Mouse (Mus musculus) Patski (cell line): ENCODE data around the gene Tubb5. TPM values are rescaled to one million over a fixed set of nuclear protein-coding genes. Genes with fewer than 3 reads are reported as not detected.

Experiments used
- ATAC-seq: fragments of 100-300 bp; one replicate; pipeline ENCODE4 v1.8.0; 2021
- CTCF ChIA-PET: fragments of 350-600 bp; sonication (Branson Sonifier 250); formaldehyde crosslinking; loops from one replicate; lab custom pipeline; 2022; ENCODE audit warnings: inconsistent platforms; lab: Charles Lee
- POLR2A ChIA-PET: fragments of 350-600 bp; sonication (Branson Sonifier 250); formaldehyde crosslinking; loops from one replicate; lab custom pipeline; 2022; ENCODE audit warnings: antibody characterized with exemption, inconsistent platforms; lab: Charles Lee
- DNase-seq: peaks from one replicate; pipeline ENCODE4 v3.0.0-alpha.2; 2011; ENCODE audit warnings: low read depth, low spot score
- H3K27me3 ChIP-seq: fragments of 371-371 bp; one replicate; pipeline ENCODE4 v1.5.1; 2021
- CTCF ChIP-seq: fragments of 100-300 bp; IDR thresholded peaks from one replicate; pipeline ENCODE4 v1.5.1; 2021
- in situ Hi-C: fragments of 300-500 bp; cut with MboI; formaldehyde crosslinking; loops from 3 replicates; pipeline ENCODE4 v1.11.1; 2018; ENCODE audit warnings: low pct_unique_long_range_greater_than_20kb, mixed read lengths
- polyA plus RNA-seq: library from polyadenylated mRNA; unstranded; gene quantifications from one replicate; pipeline ENCODE4 v1.2.3, GENCODE M21; 2021

Tubb5 gene
- polyA plus RNA-seq, 1 experiment from 2014 or later: 608 TPM

DNA sequence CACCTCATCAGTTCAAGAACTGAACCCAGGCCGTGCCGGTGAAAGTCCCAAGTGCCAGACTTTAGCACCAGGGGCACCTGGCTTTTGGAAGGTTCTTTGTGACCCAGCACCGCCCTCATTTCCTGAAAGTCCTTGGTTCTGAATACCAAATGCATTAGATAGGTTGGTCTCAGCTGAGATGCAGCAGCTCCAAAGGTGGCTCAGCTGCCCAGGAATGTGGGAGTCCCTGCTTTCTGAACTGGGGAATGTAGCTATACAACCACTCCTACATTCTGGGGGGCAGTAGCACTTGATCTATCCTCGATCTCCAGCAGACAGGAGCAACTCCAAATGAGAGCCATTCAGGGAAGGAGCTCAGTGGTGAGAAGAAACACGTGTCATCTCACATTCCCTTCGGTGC lies 25.4 kb downstream of the Tubb5 start:
- CTCF ChIA-PET: interaction anchor here (0.8 to 3.1 kb wide), 9 partner anchors 8 to 87 kb away, joined by 3 to 13 read pairs (median 4); partner anchors contain the start of genes Flot1 and Ier3
- no peak for DNase-seq
- POLR2A ChIA-PET: interaction anchor here (0.9 to 2.9 kb wide), 5 partner anchors 8 to 42 kb away, joined by 3 to 31 read pairs (median 6); partner anchors contain the start of genes Flot1 and Ier3
- in situ Hi-C loops: loop anchor here (5.0 kb wide), 1 partner anchor 35 kb away; no protein-coding TSS in a partner anchor
- no peaks in the 10 kb centered on the region for H3K27me3 ChIP-seq
- peak; percentile 73 for ATAC-seq
- TF ChIP-seq CTCF: no peak

DNA sequence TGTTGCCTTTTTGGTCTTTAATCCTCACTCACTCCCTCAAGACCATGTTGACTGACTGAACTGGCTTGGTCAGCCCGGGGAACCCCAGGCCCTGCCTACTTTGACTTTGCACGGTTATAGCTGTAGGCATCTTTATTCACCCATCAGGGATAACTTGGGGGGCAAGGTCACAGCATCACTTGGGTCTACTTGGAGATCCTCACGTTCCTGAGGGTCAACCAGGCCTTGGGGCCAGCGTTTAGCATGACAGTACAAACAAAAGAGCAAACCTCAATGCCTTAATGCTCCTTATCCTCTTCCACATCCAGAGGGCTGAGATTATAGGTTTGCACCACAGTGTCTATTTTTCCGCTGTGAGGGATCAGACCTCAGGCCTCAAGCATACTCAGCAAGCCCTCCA lies 25.8 kb downstream of the Tubb5 start:
- ATAC-seq (no peak), DNase-seq (no peak)
- POLR2A ChIA-PET: interaction anchor here (1.2 to 2.9 kb wide), 5 partner anchors 8 to 41 kb away, joined by 3 to 31 read pairs (median 6); partner anchors contain the start of genes Flot1 and Ier3
- in situ Hi-C loops: loop anchor here (5.0 kb wide), 1 partner anchor 35 kb away; no protein-coding TSS in a partner anchor
- TF ChIP-seq CTCF: no peak
- CTCF ChIA-PET: interaction anchor here (1.1 to 3.1 kb wide), 7 partner anchors 8 to 86 kb away, joined by 3 to 13 read pairs (median 4); partner anchors contain the start of gene Flot1
- no peaks in the 10 kb centered on the region for H3K27me3 ChIP-seq

- ChIA-PET POLR2A (interaction anchor here (1.0 to 1.2 kb wide), 2 partner anchors 11 to 27 kb away, joined by 3 to 4 read pairs; partner anchors contain the start of gene Ier3), CTCF (interaction anchor here (0.7 to 1.8 kb wide), 5 partner anchors 10 to 85 kb away, joined by 3 to 5 read pairs (median 3); no protein-coding TSS in a partner anchor)
- in situ Hi-C loops: loop anchor here (5.0 kb wide), 1 partner anchor 34 kb away; no protein-coding TSS in a partner anchor
- H3K27me3 ChIP-seq: no peaks in the 10 kb centered on the region
- no peak for TF ChIP-seq CTCF
- ATAC-seq (no peak), DNase-seq (no peak)
Observed at GRCm38 (mm10) chr17:35810900-35811648, 27.0 kb downstream of the Tubb5 start.

DNA sequence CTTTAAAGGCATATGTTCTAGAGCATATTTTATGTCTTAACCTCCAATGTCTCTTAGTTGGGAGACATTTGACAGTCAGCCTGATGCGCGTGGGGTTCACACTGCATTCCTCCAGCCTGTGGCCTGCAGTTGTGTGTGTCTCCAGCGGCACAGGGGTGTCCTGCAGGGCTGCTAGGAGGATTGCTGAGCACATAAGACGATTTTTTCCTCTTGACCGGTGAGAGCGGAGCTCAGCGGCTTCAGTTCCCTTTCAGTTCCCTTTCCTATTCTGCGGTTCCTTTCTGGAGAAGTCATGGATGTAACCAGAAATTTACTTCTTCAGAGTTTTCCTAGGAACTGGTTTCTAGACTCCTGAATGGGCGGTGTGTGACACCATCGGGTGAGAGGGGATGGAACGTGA lies 28.7 kb downstream of the Tubb5 start:
- CTCF ChIA-PET: interaction anchor here (1.5 kb wide), 1 partner anchor 13 kb away, joined by 3 read pairs; the partner anchor contains the start of gene Flot1
- ATAC-seq (no peak), DNase-seq (no peak)
- no peaks in the 10 kb centered on the region for H3K27me3 ChIP-seq
- no peak for TF ChIP-seq CTCF
- in situ Hi-C loops: no loop called here
- POLR2A ChIA-PET: interaction anchor here (0.6 to 0.8 kb wide), 2 partner anchors 27 to 59 kb away, joined by 3 to 4 read pairs; no protein-coding TSS in a partner anchor

- DNase-seq (no peak), ATAC-seq (no peak)
- no peaks in the 10 kb centered on the region for H3K27me3 ChIP-seq
- in situ Hi-C loops: no loop called here
- CTCF ChIA-PET: interaction anchor here (1.0 to 1.3 kb wide), 4 partner anchors 22 to 65 kb away, joined by 3 to 5 read pairs (median 4); no protein-coding TSS in a partner anchor
- POLR2A ChIA-PET: interaction anchor here (0.7 kb wide), 2 partner anchors 57 to 78 kb away, joined by 3 read pairs; partner anchors contain the start of gene Ppp1r18
- TF ChIP-seq CTCF: no peak
Observed at GRCm38 (mm10) chr17:35808073-35808472, 30.0 kb downstream of the Tubb5 start.

DNA sequence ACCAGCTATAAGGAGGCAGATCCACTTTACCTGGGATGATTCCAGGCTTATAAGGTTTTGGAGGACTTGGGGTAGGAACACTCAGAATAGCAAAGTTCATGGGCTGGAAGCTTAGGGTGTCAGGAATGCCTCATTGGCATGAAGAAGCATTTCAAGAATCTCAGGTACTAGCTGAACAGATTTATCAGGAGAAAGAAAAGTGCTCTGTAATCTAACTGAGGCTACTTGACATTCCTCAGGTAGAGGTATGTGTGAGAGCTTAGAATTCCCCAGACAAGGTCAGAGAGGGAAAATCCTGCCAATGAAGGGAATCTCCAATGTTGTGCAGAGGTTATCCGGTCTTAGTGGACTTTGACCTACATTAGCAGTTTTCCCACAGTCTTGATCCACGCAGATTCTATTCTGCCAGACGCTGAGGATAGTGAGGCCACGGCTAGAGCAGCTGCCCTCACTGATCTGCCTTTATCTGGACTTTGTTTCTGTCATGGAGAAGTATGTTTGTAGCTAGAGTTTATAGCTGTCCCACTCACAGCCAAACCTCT lies 34.2 kb downstream of the Tubb5 start:
- DNase-seq (no peak), ATAC-seq (no peak)
- POLR2A ChIA-PET: interaction anchor here (1.2 to 1.8 kb wide), 2 partner anchors 9 to 33 kb away, joined by 4 to 6 read pairs; no protein-coding TSS in a partner anchor
- no peak for TF ChIP-seq CTCF
- CTCF ChIA-PET: interaction anchor here (0.8 to 2.3 kb wide), 3 partner anchors 9 to 15 kb away, joined by 3 to 5 read pairs (median 4); no protein-coding TSS in a partner anchor
- in situ Hi-C loops: no loop called here
- no peaks in the 10 kb centered on the region for H3K27me3 ChIP-seq

DNA sequence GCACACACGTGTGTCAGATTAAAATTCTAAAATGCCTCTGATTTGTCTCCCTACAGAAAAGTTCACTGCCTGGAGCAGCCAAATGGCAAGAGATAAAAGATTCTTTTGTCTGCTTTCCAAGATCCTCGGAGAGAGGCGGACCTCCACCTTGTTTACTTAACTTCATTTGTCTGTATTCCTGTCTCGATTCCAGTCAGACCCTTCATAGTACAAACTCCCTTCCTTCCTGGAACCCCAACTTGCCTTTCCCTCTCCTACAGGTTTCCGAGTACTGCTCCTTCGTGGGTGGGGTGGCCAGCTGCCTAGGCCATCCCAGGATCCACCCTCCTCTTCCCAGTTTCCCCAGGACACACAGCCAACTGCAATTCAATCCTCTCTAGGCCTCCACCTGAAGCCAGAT lies 35.1 kb downstream of the Tubb5 start:
- no peak for ATAC-seq
- POLR2A ChIA-PET: interaction anchor here (1.2 kb wide), 1 partner anchor 32 kb away, joined by 4 read pairs; no protein-coding TSS in a partner anchor
- no peaks in the 10 kb centered on the region for H3K27me3 ChIP-seq
- DNase-seq: no peak
- in situ Hi-C loops: no loop called here
- no peak for TF ChIP-seq CTCF
- CTCF ChIA-PET: interaction anchor here (2.3 kb wide), 1 partner anchor 13 kb away, joined by 5 read pairs; no protein-coding TSS in a partner anchor

DNA sequence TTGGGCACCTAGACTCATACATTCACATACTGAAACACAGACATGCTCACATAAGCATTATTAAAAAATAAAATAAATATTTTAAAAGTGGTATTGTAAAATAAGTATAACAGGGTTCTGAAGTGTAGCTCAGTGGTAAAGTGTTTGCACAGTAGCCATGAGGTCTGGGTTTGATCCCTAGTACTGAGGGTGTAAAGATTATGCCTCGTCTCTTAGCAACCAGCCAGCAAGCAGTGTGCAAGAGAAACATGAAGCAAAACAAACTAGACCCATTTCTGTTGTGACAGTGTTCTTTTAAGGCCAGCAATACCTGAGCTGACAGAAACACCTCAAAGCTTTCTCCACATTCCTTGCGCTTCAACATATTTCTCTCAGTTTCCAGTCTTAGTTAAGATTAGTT lies 37.2 kb downstream of the Tubb5 start:
- no peaks in the 10 kb centered on the region for H3K27me3 ChIP-seq
- no peak for TF ChIP-seq CTCF
- ChIA-PET POLR2A (no interaction called here), CTCF (interaction anchor here (1.2 to 1.3 kb wide), 2 partner anchors 10 to 19 kb away, joined by 3 read pairs; no protein-coding TSS in a partner anchor)
- in situ Hi-C loops: no loop called here
- DNase-seq: no peak
- ATAC-seq: no peak

DNA sequence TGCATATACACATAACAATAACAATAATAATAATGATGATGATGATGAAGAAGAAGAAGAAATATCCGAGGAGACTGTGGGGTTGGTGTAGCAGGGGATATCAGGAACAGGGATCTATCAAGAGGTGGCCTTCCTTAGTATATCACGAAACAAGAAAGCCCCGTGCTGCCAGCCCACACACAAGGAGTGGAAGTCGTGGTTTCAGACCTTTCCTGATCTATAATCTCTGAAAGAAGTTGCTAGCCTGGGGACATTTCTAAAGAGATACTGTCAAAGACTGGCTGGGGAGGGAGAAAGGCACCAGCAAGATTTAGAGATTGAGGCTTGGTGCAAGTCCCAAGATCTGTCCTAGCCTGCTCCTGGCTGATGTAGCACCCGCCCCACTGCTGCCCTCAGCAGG lies 41.3 kb downstream of the Tubb5 start:
- no peak for TF ChIP-seq CTCF
- in situ Hi-C loops: no loop called here
- no peak for DNase-seq
- ATAC-seq: no peak
- CTCF ChIA-PET: no interaction called here
- POLR2A ChIA-PET: no interaction called here
- H3K27me3 ChIP-seq: no peaks in the 10 kb centered on the region

- ChIA-PET POLR2A (no interaction called here), CTCF (no interaction called here)
- ATAC-seq (no peak), DNase-seq (no peak)
- no peak for TF ChIP-seq CTCF
- H3K27me3 ChIP-seq: no peaks in the 10 kb centered on the region
- in situ Hi-C loops: no loop called here
Observed at GRCm38 (mm10) chr17:35795656-35796055, 42.5 kb downstream of the Tubb5 start.
